In the genomic region with DNA sequence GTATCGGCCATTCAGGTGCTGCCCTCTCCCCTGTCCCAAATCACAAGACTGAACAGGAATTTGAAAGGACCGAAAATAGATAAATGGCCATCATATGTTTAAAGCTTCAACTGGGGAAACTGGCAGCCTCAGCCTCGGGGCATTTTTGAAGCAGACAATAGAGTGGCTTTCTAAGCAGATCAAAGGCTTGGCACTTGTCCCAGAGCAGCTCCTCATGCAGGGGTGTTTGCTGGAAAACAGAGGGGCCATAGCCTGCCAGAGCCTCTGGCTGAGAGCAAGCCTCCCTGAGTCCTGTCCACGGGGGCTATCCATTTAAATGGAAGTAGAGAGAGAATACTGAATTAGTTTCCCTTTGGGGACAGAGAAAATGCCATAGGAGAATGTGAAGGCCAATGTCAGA, we compare ENCODE assay signal across 11 mouse cellular contexts.
DNase-seq lines count a peak whose midpoint lies in the region; ATAC-seq lines count a peak whose summit lies in the region.
"Had no signal": no experiment of that assay in that cellular context is flagged by ENCODE, and none has a peak within 500 bp of the region (broad histone marks: within the 10 kb centered on the region; RNA-seq: fewer than 3 reads in every experiment).

No protein-coding gene starts in this region.

- peaks cover 11% of the 10 kb centered on the region for H3K4me1 ChIP-seq in forebrain, embryonic 12.5 days
- H3K4me1 ChIP-seq in midbrain, embryonic 13.5 days (replicated peaks): peaks cover 13% of the 10 kb centered on the region

- peak; percentile 16 to 49 for DNase-seq in left cerebral cortex, postnatal 10 days (ENCODE audit: extremely low spot score in 1 of 2, low spot score in 2 of 2)
- no peak for DNase-seq in left cerebral cortex, postnatal 25 days (ENCODE audit: low spot score in 2 of 2)
- peak; percentile 24 for DNase-seq in embryo, embryonic 10.5 days (ENCODE audit: low spot score)
- DNase-seq in lung, postnatal 36 days: no peak
- DNase-seq: cerebellum, adult 11-12 months; gastrocnemius, postnatal 36 days had no signal

- no peak overlapping the region for H3K9ac ChIP-seq in forebrain, embryonic 12.5 days
- H3K9ac ChIP-seq in midbrain, embryonic 13.5 days (replicated peaks): no peak overlapping the region
- H3K9ac ChIP-seq: liver, embryonic 14.5 days had no signal

- no peak overlapping the region for H3K4me2 ChIP-seq in forebrain, embryonic 12.5 days
- no peak overlapping the region for H3K4me2 ChIP-seq in midbrain, embryonic 13.5 days (replicated peaks)

- intact Hi-C loops in left cerebral cortex, postnatal 10 days (cut with DNase I): no loop called here
- intact Hi-C loops in left cerebral cortex, postnatal 25 days (cut with DNase I): no loop called here

- H3K36me3 ChIP-seq in forebrain, embryonic 12.5 days (replicated peaks): no peaks in the 10 kb centered on the region
- no peaks in the 10 kb centered on the region for H3K36me3 ChIP-seq in midbrain, embryonic 13.5 days

- no peaks in the 10 kb centered on the region for H3K27me3 ChIP-seq in forebrain, embryonic 12.5 days
- no peaks in the 10 kb centered on the region for H3K27me3 ChIP-seq in midbrain, embryonic 13.5 days

- 4% methylated on average over 4 of the region's 4 CpGs for WGBS in forebrain, embryonic 12.5 days
- 7% methylated on average over 4 of the region's 4 CpGs for WGBS in midbrain, embryonic 13.5 days

- no peak overlapping the region for H3K4me3 ChIP-seq in forebrain, embryonic 12.5 days (replicated peaks)
- no peak overlapping the region for H3K4me3 ChIP-seq in midbrain, embryonic 13.5 days (replicated peaks)

- peak; percentile 90 for ATAC-seq in forebrain, embryonic 12.5 days (ENCODE audit: low FRiP score)
- peak; percentile 90 for ATAC-seq in midbrain, embryonic 13.5 days
- ATAC-seq in erythroblast, adult 5-6 weeks (replicated peaks; ENCODE audit: low FRiP score, poor library complexity, severe bottlenecking): no peak

- H3K27ac ChIP-seq in forebrain, embryonic 12.5 days: peak overlapping the region; percentile 32; the same call in 1 of the 2 replicates
- H3K27ac ChIP-seq in midbrain, embryonic 13.5 days: peak overlapping the region; percentile 8; the same call in 1 of the 2 replicates
- H3K27ac ChIP-seq: kidney, postnatal 0 days; liver, embryonic 14.5 days had no signal

- H3K9me3 ChIP-seq in forebrain, embryonic 12.5 days: no peaks in the 10 kb centered on the region
- H3K9me3 ChIP-seq in midbrain, embryonic 13.5 days: no peaks in the 10 kb centered on the region

Comparison
In these comparisons a context has a peak if more than half of its experiments do, and no peak if none do; other contexts are left out.
1. DNase-seq: peak in left cerebral cortex, postnatal 10 days (2 of 2) and embryo, embryonic 10.5 days (single experiment); none in left cerebral cortex, postnatal 25 days (0 of 2) and lung, postnatal 36 days (single experiment).